Mouse (Mus musculus) liver, embryonic 14.5 days (tissue): Measurements from ENCODE around the gene 1810046K07Rik.

Experiments
- CTCF ChIP-seq: IDR thresholded peaks from 2 replicates; pipeline ENCODE4 v1.5.1; 2016; ENCODE audit warnings: antibody characterized with exemption, low read depth, control low read depth
- EP300 ChIP-seq: IDR thresholded peaks from 2 replicates; pipeline ENCODE4 v1.6.1; 2016; ENCODE audit warnings: antibody characterized with exemption, low read depth

DNA sequence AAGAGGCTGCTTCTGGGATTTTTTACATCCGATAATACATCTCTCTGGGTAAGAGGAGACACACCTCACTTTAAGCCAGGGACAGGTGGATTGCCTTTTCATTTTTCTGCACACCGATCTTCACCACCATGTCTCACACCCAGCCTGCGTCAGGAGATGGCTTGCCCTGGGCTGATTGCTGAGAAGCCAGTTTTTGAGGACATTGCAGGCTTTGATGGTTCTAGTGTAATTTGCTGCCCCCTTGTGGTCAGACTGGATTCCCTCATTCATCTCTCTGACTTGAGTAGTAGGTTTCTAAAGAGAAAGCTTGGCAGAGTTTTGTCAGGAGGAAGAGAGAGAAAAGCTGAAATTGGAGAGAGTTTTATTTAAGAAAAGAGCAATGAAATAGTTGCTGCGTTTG lies 36.0 kb downstream of the 1810046K07Rik start:
- TF ChIP-seq CTCF (peak; percentile 83), EP300 (no peak)
